Mouse (Mus musculus): ENCODE results near the gene Creb1. TPM values are rescaled to one million over a fixed set of nuclear protein-coding genes. Genes with fewer than 3 reads are reported as not detected.

The Creb1 gene
- polyA plus RNA-seq, 1 experiment: 2.1 TPM

DNA sequence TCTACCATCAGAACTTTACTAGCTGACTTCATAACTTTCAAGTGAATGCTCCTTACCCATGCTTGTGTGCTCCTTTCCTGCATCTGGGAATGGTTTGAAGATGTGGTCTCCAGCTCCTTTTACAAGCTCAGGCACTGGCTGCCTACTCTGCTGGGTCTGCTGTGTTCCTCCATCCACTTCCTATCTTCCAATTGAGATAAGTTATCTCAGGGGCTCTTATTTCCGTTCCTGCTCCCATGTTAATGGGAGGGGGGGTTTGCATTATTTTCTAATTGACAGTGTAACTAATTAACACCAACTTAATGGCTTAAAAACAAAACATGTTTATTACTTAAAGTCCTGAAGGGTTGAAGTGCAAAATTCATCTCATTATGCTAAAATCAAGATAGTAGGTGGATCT, 13.1 kb upstream of the Creb1 start:
- TF ChIP-seq FLI1 (IDR thresholded peaks at IDR 0.05; ENCODE audit: low read length) (no peak), GATA1 (IDR thresholded peaks at IDR 0.05; ENCODE audit: borderline replicate concordance, low read length) (no peak)

DNA sequence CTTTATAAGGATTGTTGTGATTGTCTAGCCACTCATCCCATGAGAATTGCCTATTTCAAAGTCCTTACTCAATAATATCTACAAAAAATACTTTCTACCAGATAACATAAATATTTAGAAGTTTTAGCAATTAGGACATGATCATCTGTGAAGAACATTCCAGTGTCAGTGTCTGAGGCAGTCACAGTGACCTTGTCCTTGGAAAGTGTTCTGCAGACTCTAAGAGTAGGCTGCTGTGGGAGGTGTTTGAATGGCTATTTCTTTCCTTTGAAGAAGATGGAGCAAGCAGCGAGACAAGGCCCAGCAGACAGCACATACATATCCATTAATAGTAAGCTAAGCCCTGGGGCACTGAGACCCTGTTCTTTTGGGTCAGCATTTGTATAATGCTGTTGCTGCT, 12.5 kb upstream of the Creb1 start:
- no peak overlapping the region for H3K4me3 ChIP-seq (replicated peaks)
- no peaks in the 10 kb centered on the region for H3K27me3 ChIP-seq (replicated peaks)
- H3K4me1 ChIP-seq: peaks cover 12% of the 10 kb centered on the region
- peaks cover 3% of the 10 kb centered on the region for H3K36me3 ChIP-seq (replicated peaks; ENCODE audit: low read length)
- no peak for TF ChIP-seq FLI1 (IDR thresholded peaks at IDR 0.05; ENCODE audit: low read length)
- TF ChIP-seq GATA1 (IDR thresholded peaks at IDR 0.05; ENCODE audit: borderline replicate concordance, low read length): no peak
- H3K9me3 ChIP-seq: peaks cover 5% of the 10 kb centered on the region

More for the DNA sequence above, 13.1 kb upstream of the Creb1 start:
- H3K27me3 ChIP-seq (replicated peaks): no peaks in the 10 kb centered on the region
- no peaks in the 10 kb centered on the region for H3K9me3 ChIP-seq
- no peak overlapping the region for H3K4me3 ChIP-seq (replicated peaks)
- H3K36me3 ChIP-seq (replicated peaks; ENCODE audit: low read length): no peaks in the 10 kb centered on the region
- H3K4me1 ChIP-seq: peaks cover 12% of the 10 kb centered on the region

DNA sequence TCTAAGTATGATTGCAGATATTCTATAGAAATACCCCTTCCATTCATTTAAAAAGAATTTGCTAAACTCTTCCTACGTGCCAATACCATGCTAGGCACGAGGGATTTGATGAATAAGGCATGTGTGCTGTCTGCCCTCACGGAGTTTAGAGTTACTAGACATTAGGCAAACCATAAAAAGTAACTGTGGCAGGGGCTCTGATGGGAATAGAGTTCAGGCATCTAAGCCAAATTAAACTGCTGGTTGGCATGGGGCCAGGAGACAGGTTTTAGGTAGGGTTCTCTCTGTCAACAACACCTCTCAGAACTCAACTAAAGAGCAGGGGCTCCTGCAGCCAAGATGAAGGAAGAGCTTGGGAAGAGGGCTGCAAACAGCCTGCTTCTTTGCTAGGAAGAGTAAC, 10.7 kb upstream of the Creb1 start:
- peaks cover 11% of the 10 kb centered on the region for H3K9me3 ChIP-seq
- TF ChIP-seq GATA1 (IDR thresholded peaks at IDR 0.05; ENCODE audit: borderline replicate concordance, low read length) (no peak), FLI1 (IDR thresholded peaks at IDR 0.05; ENCODE audit: low read length) (no peak)
- peaks cover 12% of the 10 kb centered on the region for H3K4me1 ChIP-seq
- H3K36me3 ChIP-seq (replicated peaks; ENCODE audit: low read length): peaks cover 13% of the 10 kb centered on the region
- H3K27me3 ChIP-seq (replicated peaks): no peaks in the 10 kb centered on the region
- H3K4me3 ChIP-seq (replicated peaks): no peak overlapping the region

DNA sequence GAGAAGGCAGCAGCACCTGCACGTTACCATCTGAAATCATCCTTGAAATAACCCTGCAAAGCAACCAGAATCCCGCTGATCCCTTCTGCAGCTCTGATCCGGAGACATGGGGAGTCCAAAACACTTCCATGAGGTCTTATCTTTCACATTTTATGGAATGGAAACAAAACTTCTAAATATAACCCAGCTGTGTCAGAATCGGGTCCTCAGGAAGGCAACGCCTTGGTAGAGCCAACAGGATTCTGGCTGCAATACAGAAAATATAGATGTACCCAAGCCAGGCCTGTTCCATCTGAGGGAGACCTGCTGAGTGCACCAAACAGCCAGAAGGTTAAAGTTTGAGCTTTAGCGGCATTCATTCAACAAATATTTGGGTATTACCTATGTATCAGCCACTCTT, 9.8 kb upstream of the Creb1 start:
- H3K4me3 ChIP-seq (replicated peaks): no peak overlapping the region
- peaks cover 17% of the 10 kb centered on the region for H3K36me3 ChIP-seq (replicated peaks; ENCODE audit: low read length)
- H3K27me3 ChIP-seq (replicated peaks): no peaks in the 10 kb centered on the region
- H3K9me3 ChIP-seq: peaks cover 11% of the 10 kb centered on the region
- TF ChIP-seq FLI1 (IDR thresholded peaks at IDR 0.05; ENCODE audit: low read length) (no peak), GATA1 (IDR thresholded peaks at IDR 0.05; ENCODE audit: borderline replicate concordance, low read length) (no peak)
- H3K4me1 ChIP-seq: peaks cover 16% of the 10 kb centered on the region

DNA sequence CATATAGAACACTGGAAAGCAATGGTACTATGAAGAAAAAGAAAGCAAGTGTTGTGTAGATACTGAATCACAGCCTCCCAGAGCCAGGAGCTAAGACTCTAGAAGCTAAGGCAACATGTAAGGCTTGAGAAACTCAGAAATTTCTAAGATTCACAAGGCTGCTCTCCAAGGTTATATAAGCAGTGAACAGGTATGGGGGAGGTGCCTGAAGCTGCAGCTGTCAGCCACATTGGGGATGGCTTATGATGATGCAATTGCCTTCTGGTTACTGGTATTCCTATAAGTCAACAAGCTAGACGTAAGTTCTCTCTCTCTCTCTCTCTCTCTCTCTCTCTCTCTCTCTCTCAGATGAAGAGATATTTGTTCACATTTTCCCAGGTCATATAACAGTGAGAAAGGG, 9.3 kb upstream of the Creb1 start:
- TF ChIP-seq FLI1 (IDR thresholded peaks at IDR 0.05; ENCODE audit: low read length): no peak
- no peak for TF ChIP-seq GATA1 (IDR thresholded peaks at IDR 0.05; ENCODE audit: borderline replicate concordance, low read length)
- peaks cover 11% of the 10 kb centered on the region for H3K9me3 ChIP-seq
- peaks cover 18% of the 10 kb centered on the region for H3K4me1 ChIP-seq
- peaks cover 22% of the 10 kb centered on the region for H3K36me3 ChIP-seq (replicated peaks; ENCODE audit: low read length)
- no peak overlapping the region for H3K4me3 ChIP-seq (replicated peaks)
- no peaks in the 10 kb centered on the region for H3K27me3 ChIP-seq (replicated peaks)

DNA sequence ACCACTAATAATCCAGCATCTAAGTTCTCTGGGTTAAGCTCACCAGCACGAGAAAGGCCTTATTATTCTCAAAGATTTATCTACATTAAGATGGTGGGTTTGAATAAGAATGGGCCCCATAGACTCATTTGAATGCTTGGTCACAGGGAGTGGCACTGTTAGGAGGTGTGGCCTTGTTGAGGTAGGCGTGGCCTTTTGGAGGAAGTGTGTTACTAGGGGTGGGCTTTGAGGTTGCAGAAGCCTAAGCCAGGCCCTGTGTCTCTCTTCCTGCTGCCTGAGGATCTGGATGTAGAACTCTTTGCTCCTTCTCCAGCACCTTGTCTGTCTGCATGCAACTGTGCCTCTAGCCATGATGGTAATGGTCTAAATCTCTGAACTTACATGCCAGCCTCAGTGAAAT, 7.8 kb upstream of the Creb1 start:
- Histone ChIP-seq H3K9me3 (peaks cover 11% of the 10 kb centered on the region), H3K36me3 (replicated peaks; ENCODE audit: low read length) (peaks cover 34% of the 10 kb centered on the region), H3K27me3 (replicated peaks) (no peaks in the 10 kb centered on the region), H3K4me3 (replicated peaks) (no peak overlapping the region), H3K4me1 (peaks cover 9% of the 10 kb centered on the region; the same call in 1 of the 2 replicates)
- TF ChIP-seq GATA1 (IDR thresholded peaks at IDR 0.05; ENCODE audit: borderline replicate concordance, low read length) (no peak), FLI1 (IDR thresholded peaks at IDR 0.05; ENCODE audit: low read length) (no peak)

DNA sequence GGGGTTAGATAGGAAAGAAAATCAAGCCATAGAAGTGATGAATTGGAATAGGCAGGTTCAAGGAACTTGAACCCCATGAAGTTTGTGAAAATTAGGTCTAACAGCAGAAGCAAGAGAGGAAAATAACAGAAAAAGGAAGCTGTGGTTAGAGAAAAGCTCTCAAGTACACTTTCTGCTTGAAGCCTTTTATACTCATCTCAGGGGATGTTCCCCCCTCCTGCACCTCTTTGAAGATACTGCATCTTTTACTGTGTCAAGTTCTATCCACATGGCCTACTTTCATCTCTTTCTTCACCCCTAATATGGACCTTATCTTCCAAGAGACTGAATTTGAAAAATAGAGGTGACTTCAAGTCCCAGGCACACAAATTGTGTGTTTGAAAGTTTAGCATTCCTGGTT, 4.8 kb upstream of the Creb1 start:
- H3K4me3 ChIP-seq (replicated peaks): no peak overlapping the region
- peaks cover 11% of the 10 kb centered on the region for H3K9me3 ChIP-seq
- peaks cover 38% of the 10 kb centered on the region for H3K36me3 ChIP-seq (replicated peaks; ENCODE audit: low read length)
- no peaks in the 10 kb centered on the region for H3K27me3 ChIP-seq (replicated peaks)
- TF ChIP-seq FLI1 (IDR thresholded peaks at IDR 0.05; ENCODE audit: low read length): no peak
- peaks cover 31% of the 10 kb centered on the region for H3K4me1 ChIP-seq

DNA sequence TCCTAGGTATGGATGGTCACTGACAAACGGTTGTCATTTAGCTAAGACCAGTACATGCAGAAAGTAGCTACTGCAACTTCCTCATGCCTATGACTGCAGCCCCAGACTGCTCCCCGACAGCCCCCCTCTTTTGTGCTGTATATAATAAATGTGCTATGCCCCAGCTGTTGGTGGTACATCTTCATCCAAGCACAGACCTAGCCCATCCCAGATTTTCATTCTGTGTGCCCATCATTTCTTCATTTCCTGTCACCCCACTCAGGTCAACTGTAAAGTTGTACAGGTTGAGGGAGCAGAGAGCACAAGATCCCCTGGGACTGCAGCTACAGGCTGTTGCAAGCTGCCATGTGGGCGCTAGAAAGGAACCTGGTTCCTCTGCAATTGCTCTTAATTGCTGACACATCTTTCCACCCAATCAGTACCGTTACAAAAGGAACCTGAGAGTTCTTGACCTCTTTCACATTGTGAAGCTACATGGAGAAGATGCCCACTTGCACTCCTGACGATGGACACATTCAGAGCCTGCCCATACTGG, 2.6 kb upstream of the Creb1 start:
- Histone ChIP-seq H3K27me3 (replicated peaks) (no peaks in the 10 kb centered on the region), H3K4me3 (replicated peaks) (no peak overlapping the region), H3K9me3 (peaks cover 6% of the 10 kb centered on the region), H3K4me1 (peaks cover 36% of the 10 kb centered on the region), H3K36me3 (replicated peaks; ENCODE audit: low read length) (peaks cover 35% of the 10 kb centered on the region)
- TF ChIP-seq FLI1 (IDR thresholded peaks at IDR 0.05; ENCODE audit: low read length) (no peak), GATA1 (IDR thresholded peaks at IDR 0.05; ENCODE audit: borderline replicate concordance, low read length) (no peak)

DNA sequence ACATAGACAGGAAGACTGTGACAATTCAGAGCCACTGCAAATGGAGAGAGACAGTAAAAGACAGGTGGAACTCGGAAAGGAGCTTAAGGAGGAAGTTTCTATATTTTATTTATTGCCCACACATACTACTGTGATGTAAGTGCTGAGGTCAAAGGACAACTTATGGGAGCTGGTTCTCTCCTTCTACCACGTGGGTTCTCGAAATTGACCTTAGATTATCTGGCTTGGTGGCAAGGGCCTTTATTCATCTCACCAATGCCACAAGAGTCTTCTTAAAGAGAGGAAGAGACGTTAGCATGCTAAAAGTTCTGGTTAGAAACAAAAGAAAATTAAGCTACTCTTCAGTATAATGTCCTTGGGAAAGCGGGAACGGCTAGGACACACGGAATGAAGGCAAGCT, 897 bp upstream of the Creb1 start:
- peaks cover 51% of the 10 kb centered on the region for H3K4me1 ChIP-seq
- no peaks in the 10 kb centered on the region for H3K27me3 ChIP-seq (replicated peaks)
- TF ChIP-seq GATA1 (IDR thresholded peaks at IDR 0.05; ENCODE audit: borderline replicate concordance, low read length) (no peak), FLI1 (IDR thresholded peaks at IDR 0.05; ENCODE audit: low read length) (no peak)
- H3K36me3 ChIP-seq (replicated peaks; ENCODE audit: low read length): peaks cover 27% of the 10 kb centered on the region
- H3K4me3 ChIP-seq (replicated peaks): peak overlapping the region; percentile 98
- no peaks in the 10 kb centered on the region for H3K9me3 ChIP-seq

DNA sequence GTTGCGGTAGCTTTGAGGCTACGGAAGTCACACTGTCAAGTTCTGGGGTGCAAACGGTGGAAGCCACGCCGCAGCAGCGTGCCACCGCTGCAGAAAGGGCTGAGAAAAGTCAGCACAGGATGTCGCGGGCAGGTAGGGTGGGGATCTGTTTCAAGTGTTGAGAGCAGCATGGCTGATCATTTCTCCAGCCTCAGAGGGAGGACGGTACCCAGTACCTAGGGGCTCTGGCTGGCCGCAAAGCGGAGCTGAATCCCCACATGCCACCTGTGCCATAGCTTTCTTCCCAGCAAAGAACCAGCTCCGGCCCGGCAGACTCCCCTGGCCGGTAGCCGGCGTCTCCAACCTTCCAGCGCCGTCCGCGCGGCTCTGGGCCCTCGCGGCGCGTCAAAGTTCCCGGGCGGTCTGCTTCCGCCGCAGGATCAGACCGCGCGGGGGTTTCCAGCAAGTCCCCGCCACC, 350 bp upstream of the Creb1 start:
- Histone ChIP-seq H3K4me1 (peaks cover 51% of the 10 kb centered on the region), H3K36me3 (replicated peaks; ENCODE audit: low read length) (peaks cover 22% of the 10 kb centered on the region), H3K27me3 (replicated peaks) (no peaks in the 10 kb centered on the region), H3K4me3 (replicated peaks) (peak overlapping the region; percentile 98), H3K9me3 (no peaks in the 10 kb centered on the region)
- TF ChIP-seq FLI1 (IDR thresholded peaks at IDR 0.05; ENCODE audit: low read length) (no peak), GATA1 (IDR thresholded peaks at IDR 0.05; ENCODE audit: borderline replicate concordance, low read length) (no peak)
